Mouse (Mus musculus) G1E (cell line): Measurements from ENCODE around the gene Bahd1. TPM values are rescaled to one million over a fixed set of nuclear protein-coding genes. Genes with fewer than 3 reads are reported as not detected.

Source experiments
- ATAC-seq: 2 replicates; pipeline ENCODE4 v1.8.0; 2016; ENCODE audit warnings: mild to moderate bottlenecking; ENCODE audit not compliant: insufficient number of reproducible peaks, poor library complexity, low FRiP score, severe bottlenecking; ENCODE audit errors: extremely low read depth
- DNase-seq: peaks from one replicate; pipeline ENCODE4 v3.0.0; 2012; ENCODE audit warnings: low spot score
- H3K27me3 ChIP-seq: 2 replicates; pipeline ENCODE4 v1.6.1; 2012; ENCODE audit warnings: mild to moderate bottlenecking, low read length, inconsistent platforms; ENCODE audit not compliant: insufficient read depth
- H3K36me3 ChIP-seq: replicated peaks from 2 replicates; pipeline ENCODE3; 2012; ENCODE audit warnings: mild to moderate bottlenecking, inconsistent platforms
- H3K4me1 ChIP-seq: 2 replicates; pipeline ENCODE4 v1.6.1; 2012; ENCODE audit warnings: low read depth, low read length, inconsistent platforms, mixed read lengths; ENCODE audit not compliant: insufficient read depth
- H3K4me3 ChIP-seq: 2 replicates; pipeline ENCODE4 v1.5.1; 2012; ENCODE audit warnings: low read depth, mild to moderate bottlenecking, inconsistent platforms, low read length, moderate library complexity, mixed read lengths
- H3K9me3 ChIP-seq: replicated peaks from 2 replicates; pipeline ENCODE4 v1.6.1; 2012; ENCODE audit warnings: inconsistent platforms
- CTCF ChIP-seq: IDR thresholded peaks from 2 replicates; pipeline ENCODE4 v1.5.1; 2012; ENCODE audit warnings: low read depth, low read length, inconsistent platforms, mixed read lengths
- GATA1 ChIP-seq: IDR thresholded peaks from 2 replicates; pipeline ENCODE4 v1.6.1; 2012; ENCODE audit warnings: borderline replicate concordance, low read length, inconsistent platforms, mixed read lengths
- GATA2 ChIP-seq: IDR thresholded peaks from 2 replicates; pipeline ENCODE4 v1.6.1; 2012; ENCODE audit warnings: low read depth, low read length, inconsistent platforms, borderline replicate concordance
- POLR2AphosphoS5 ChIP-seq: IDR thresholded peaks from 2 replicates; pipeline ENCODE4 v1.6.1; 2012; ENCODE audit warnings: low read depth, low read length, inconsistent platforms; ENCODE audit not compliant: insufficient replicate concordance
- TAL1 ChIP-seq: conservative IDR thresholded peaks from 2 replicates; pipeline ENCODE4 v1.6.1; 2012; ENCODE audit warnings: low read depth, low read length, inconsistent platforms, mixed read lengths
- polyA plus RNA-seq: library from polyadenylated mRNA; stranded (reverse); fragments of >175 nt; gene quantifications from 2 replicates; pipeline ENCODE4 v1.2.3, GENCODE M21; 2012
- total RNA-seq, 2 experiments: library from RNA; stranded (forward) in 1 of 2; stranded (reverse) in 1 of 2; fragments of 200-1000 nt in 1 of 2; fragments of >200 nt in 1 of 2; fragmentation: Nextera tagmentation in 1 of 2; gene quantifications; 2 replicates each; pipeline ENCODE4 v1.2.3; 2014 to 2017

Bahd1 gene
- total and polyA plus RNA-seq, 3 experiments, result 12.5 to 135 (median 53.9) TPM

DNA sequence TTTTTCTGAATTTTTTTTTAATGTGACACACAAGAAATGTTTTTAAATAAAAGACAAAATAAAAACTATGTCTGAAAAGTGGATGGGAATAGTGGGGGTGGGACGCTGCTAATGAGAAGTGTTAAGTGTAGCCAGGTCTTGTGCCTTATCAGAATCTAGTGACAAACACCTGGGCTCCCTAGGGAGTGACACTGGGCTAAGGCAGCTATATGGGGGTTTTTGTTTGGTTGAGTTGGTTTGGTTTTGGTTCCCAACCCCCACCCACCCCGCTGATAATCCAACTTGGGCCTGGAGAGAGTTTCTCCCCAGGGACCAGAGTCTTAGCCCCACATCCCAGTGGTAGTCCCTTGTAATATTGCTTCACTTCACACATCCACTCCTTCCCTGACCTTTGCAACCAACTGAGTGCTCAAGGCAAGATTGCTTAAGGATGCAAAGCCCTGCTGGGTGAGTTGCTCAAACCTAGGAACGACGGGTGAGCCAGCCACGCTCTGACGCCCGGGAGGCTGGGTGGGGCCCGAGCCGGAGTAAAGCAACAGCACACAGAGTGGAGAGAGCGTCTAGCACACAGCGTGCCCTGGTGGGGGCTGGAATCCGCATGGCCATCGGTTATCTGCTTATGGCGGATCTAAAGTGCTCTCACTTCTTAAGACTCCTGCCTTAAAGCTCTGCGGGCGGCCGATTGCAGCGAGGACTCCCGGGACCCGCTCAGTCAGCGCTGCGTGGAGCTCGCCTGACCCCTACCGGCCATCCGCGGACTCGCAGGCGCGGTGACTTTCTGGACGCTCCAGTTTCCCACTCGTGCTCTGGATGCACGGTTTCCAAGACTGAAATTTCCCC, 17.1 kb upstream of the Bahd1 start:
- Histone ChIP-seq H3K9me3 (no peaks in the 10 kb centered on the region), H3K4me1 (peaks cover 49% of the 10 kb centered on the region), H3K4me3 (peak overlapping the region; percentile 70), H3K36me3 (peaks cover under 1% of the 10 kb centered on the region), H3K27me3 (no peaks in the 10 kb centered on the region; the same call in 1 of the 2 replicates)
- ATAC-seq (no peak), DNase-seq (peak; percentile 70)
- TF ChIP-seq POLR2AphosphoS5, result no peak
- TF ChIP-seq CTCF, result peak; percentile 97
- no peak for TF ChIP-seq GATA1
- TF ChIP-seq TAL1, result no peak

GRCm38 (mm10) chr2:118887440-118887839, 12.7 kb upstream of the Bahd1 start:
- Histone ChIP-seq H3K4me1 (peaks cover 73% of the 10 kb centered on the region), H3K27me3 (no peaks in the 10 kb centered on the region), H3K4me3 (peak overlapping the region; percentile 68), H3K9me3 (no peaks in the 10 kb centered on the region), H3K36me3 (peaks cover 2% of the 10 kb centered on the region)
- DNase-seq (no peak), ATAC-seq (no peak; the same call in 1 of the 2 replicates)
- TF ChIP-seq CTCF, result no peak
- TF ChIP-seq GATA2, result no peak
- TF ChIP-seq TAL1, result no peak
- no peak for TF ChIP-seq GATA1

- TF ChIP-seq GATA2 (no peak), TAL1 (peak; percentile 82), CTCF (no peak)
- peak overlapping the region; percentile 68 for H3K4me3 ChIP-seq
- H3K27me3 ChIP-seq, result no peaks in the 10 kb centered on the region
- peak; percentile 90 for DNase-seq
- ATAC-seq, result peak; percentile 95
- H3K36me3 ChIP-seq, result peaks cover 2% of the 10 kb centered on the region
- no peaks in the 10 kb centered on the region for H3K9me3 ChIP-seq
- peaks cover 73% of the 10 kb centered on the region for H3K4me1 ChIP-seq
These were observed 12.2 kb upstream of the Bahd1 start for GRCm38 (mm10) chr2:118887845-118888548.

- Histone ChIP-seq H3K27me3 (0 out of 2 replicates have a peak, but pooled peaks cover 2% of the 10 kb centered on the region), H3K4me3 (no peak overlapping the region), H3K36me3 (peaks cover 5% of the 10 kb centered on the region), H3K9me3 (no peaks in the 10 kb centered on the region), H3K4me1 (peaks cover 72% of the 10 kb centered on the region)
- ATAC-seq, result no peak
- TF ChIP-seq GATA2 (no peak), GATA1 (no peak), TAL1 (no peak), CTCF (no peak), POLR2AphosphoS5 (no peak)
- no peak for DNase-seq
These were observed 9.0 kb upstream of the Bahd1 start for GRCm38 (mm10) chr2:118891173-118891572.

- DNase-seq (peak; percentile 77), ATAC-seq (no peak; the same call in 1 of the 2 replicates)
These were observed 3.9 kb upstream of the Bahd1 start for GRCm38 (mm10) chr2:118895990-118896913.

More at GRCm38 (mm10) chr2:118895990-118896913, 3.9 kb upstream of the Bahd1 start:
- H3K9me3 ChIP-seq, result no peaks in the 10 kb centered on the region
- H3K4me3 ChIP-seq, result peak overlapping the region; percentile 74
- H3K36me3 ChIP-seq, result peaks cover 3% of the 10 kb centered on the region
- H3K4me1 ChIP-seq, result peaks cover 86% of the 10 kb centered on the region
- no peak for TF ChIP-seq GATA2
- TF ChIP-seq TAL1, result no peak
- no peak for TF ChIP-seq POLR2AphosphoS5
- no peak for TF ChIP-seq GATA1
- no peak for TF ChIP-seq CTCF
- peaks cover 25% of the 10 kb centered on the region; the same call in 1 of the 2 replicates for H3K27me3 ChIP-seq
